Mouse (Mus musculus) bone marrow macrophage, adult 2 months (primary cell): ENCODE data around the gene Pde4c. TPM values are rescaled to one million over a fixed set of nuclear protein-coding genes. Genes with fewer than 3 reads are reported as not detected.
A peak's percentile ranks its signal among the peaks of the same experiment; 100 is the strongest.

Source experiments
- H3K27ac ChIP-seq: 2 replicates; pipeline ENCODE4 v1.5.1; 2012; ENCODE audit warnings: low read depth, low read length; ENCODE audit not compliant: insufficient read depth
- H3K4me1 ChIP-seq: 2 replicates; pipeline ENCODE4 v1.6.1; 2012; ENCODE audit warnings: low read length; ENCODE audit not compliant: control insufficient read depth, insufficient read depth
- H3K4me3 ChIP-seq: 2 replicates; pipeline ENCODE4 v1.5.1; 2012; ENCODE audit warnings: mild to moderate bottlenecking, low read length, moderate library complexity; ENCODE audit not compliant: insufficient read depth
- CTCF ChIP-seq: IDR thresholded peaks from 2 replicates; pipeline ENCODE4 v1.5.1; 2012; ENCODE audit warnings: low read depth, mild to moderate bottlenecking, low read length, moderate library complexity
- POLR2A ChIP-seq: IDR thresholded peaks from 2 replicates; pipeline ENCODE4 v1.6.1; 2012; ENCODE audit warnings: mild to moderate bottlenecking, low read depth, low read length, borderline replicate concordance
- polyA plus RNA-seq: library from polyadenylated mRNA; stranded (reverse); fragments of >200 nt; gene quantifications from 2 replicates; pipeline ENCODE4 v1.2.4, GENCODE M21; 2012; ENCODE audit not compliant: missing spikeins, insufficient read depth, insufficient read length

The Pde4c gene
- polyA plus RNA-seq, 1 experiment = not detected

DNA sequence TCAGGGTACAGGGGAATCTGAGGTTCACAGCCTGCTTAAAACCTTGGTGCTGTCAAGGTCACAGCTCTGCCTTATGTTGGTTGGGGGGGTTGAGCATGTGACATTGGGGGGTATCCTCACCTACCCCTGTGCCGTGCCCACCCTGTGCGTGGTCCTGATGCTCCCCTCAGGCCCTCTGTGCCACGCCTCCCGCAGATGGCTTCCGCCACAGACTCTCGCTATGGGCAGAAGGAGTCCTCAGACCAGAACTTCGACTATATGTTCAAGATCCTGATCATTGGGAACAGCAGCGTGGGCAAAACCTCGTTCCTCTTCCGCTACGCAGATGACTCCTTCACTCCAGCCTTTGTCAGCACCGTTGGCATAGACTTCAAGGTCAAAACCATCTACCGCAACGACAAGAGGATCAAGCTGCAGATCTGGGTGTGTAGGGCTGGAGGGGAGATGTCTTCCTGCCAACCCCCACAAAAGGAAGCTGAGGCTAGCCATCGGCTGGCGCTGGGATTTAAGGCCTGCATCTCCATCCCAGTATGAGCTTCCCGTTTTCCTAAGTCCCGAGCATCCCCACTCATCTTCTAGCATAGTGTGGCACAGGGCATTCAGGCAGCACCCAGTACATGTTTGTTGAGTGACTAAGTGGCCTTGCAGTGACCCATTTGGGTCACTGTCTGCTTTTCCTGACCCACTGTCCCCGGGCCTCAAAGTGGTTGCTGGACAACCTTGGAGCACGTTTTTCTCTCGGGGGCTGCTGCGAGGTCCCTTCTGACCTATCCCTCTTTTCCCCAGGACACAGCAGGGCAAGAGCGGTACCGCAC lies 32.3 kb downstream of the Pde4c start:
- Histone ChIP-seq H3K4me3 (peak overlapping the region; percentile 67), H3K4me1 (peaks cover 40% of the 10 kb centered on the region), H3K27ac (no peak overlapping the region)
- TF ChIP-seq POLR2A (no peak), CTCF (no peak)

DNA sequence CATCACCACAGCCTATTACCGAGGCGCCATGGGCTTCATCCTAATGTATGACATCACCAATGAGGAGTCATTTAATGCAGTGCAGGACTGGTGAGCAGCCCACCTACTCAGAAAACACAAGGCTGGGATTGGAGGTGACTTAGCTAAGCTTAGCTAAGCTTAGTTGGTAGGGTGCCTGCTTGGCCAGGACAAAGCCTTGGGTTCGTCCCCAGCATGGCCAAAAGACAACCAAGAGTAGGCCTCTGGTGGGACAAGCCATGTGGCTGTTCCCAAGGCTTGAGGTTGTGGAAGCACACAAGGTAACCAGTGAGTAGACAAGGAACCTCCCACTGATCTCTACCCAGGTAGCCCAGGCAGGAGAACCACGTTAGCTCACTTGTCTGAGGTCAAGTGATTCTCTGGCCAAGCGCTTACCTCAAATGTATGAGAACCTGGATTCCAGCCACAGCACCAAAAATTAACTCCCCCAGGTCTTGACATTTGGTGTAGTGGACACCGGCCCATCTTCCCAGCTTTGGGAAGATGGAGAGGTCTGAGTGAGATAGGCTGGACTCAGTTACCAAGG lies 33.0 kb downstream of the Pde4c start:
- peaks cover 41% of the 10 kb centered on the region for H3K4me1 ChIP-seq
- no peak overlapping the region for H3K4me3 ChIP-seq
- TF ChIP-seq POLR2A (no peak), CTCF (no peak)
- H3K27ac ChIP-seq = no peak overlapping the region

DNA sequence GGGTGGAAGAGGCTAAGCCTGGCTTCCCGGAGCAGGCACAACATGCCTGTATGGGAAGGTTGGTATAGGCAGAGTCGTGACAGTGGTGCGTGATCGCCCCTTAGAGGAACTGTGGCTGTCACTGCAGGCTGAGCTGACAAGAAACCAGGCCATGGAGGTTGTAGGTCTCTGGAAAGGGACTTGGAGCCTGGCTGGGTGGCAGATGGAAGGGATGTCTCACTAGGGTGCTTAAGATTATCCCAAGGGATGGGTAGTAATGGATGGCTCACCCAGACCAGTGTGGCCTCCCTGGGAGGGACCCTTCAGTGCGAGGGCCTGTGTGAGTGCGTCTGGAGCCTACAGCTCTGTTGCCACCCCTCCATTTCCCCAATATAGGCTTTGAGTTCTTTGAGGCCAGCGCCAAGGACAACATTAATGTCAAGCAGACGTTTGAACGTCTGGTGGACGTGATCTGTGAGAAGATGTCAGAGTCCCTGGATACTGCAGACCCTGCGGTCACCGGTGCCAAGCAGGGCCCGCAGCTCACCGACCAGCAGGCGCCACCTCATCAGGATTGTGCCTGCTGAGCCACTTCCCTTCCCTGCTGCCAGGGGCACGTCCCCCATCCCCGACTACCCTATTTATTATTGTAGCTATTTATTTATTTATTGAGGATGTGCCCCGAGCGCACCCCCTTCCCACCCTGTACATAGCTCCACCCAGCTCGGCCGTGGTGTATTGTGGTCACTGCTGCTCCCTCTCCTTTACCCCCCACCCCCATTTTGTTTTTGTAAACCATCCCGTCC lies 34.2 kb downstream of the Pde4c start:
- Histone ChIP-seq H3K4me3 (no peak overlapping the region), H3K4me1 (peaks cover 41% of the 10 kb centered on the region), H3K27ac (no peak overlapping the region)
- TF ChIP-seq CTCF = no peak
- TF ChIP-seq POLR2A = no peak

DNA sequence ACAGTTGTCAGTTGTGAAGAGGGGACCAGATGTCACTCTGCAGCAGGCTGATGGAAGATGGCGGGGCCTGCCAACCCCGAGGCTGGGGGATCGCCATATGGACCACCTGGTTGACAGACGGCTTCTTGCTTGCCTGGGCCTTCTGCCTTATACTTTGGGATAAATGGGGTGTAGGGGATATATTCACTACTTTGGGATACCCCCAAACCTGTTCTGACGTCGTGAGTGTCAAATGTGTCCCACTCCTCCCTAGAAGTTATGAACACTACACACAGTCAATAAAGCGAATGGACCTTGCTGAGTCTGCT lies 34.7 kb downstream of the Pde4c start:
- TF ChIP-seq CTCF (no peak), POLR2A (no peak)
- H3K4me3 ChIP-seq = no peak overlapping the region
- peaks cover 38% of the 10 kb centered on the region for H3K4me1 ChIP-seq
- H3K27ac ChIP-seq = no peak overlapping the region

DNA sequence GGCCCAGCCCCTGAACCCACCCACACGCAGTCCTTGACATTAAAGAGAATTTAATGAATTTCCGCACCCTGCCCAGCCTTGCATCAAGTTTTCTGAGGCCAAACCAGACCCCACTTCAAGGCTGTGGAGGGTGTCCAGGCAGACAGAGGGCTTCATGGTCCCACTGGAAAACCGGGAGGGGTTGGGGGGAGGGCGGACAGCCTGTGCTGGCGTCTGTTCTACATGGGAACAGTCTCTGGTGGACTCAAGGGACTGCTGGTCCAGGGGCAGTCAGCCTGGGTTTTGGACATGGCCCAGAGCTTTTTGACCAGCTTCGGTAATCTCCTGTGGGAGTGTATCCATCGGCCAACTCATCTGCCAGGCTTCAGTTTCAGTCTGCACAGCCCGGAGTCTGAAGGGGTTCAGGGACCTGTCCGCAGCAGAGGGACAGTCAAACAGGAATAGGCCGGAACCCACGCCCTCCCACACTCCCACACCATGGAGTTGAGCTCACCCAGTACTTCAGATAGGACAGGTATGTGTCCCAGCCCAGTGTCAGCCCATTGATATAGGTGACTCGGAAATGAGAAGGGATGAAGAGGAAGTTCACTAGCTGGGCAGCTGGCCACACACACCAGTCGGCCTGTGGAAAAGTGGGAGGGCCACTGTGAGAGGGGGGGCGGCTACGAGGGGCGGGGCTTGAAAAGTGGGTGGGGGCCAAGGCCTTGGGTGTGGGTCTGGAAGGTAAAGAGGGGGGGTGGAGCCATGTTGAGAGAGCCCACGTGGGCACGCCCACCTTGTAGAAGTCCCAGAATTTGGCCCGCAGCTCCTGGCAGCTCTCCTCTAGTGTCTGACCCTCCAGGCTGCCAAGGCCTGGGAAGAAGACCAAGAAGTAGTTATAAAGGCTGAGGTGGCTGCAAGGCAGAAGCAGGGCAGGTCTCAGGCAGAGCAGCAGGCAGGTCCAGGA lies 35.4 kb downstream of the Pde4c start:
- Histone ChIP-seq H3K27ac (no peak overlapping the region), H3K4me1 (peaks cover 33% of the 10 kb centered on the region)

DNA sequence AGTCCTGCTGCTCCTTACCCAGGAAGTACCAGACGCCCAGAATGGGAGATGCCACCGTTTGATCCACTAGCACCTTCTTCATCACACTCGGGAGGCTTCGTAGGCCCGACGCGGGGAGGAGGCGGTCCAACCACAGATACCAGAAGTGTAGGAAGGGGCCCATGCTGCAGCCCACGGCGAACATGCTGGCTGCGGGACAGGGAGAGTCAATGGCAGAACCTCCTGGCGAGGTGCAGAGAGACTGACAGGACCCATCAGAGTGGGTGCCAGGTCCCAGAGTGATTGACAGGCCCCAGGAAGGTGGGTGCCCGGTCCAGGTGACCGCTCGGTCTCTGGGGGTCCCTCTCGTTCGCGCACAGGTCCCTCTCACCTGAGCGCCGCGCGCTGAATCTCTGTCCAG lies 36.8 kb downstream of the Pde4c start:
- H3K4me1 ChIP-seq = peaks cover 35% of the 10 kb centered on the region
- H3K27ac ChIP-seq = no peak overlapping the region
- no peak for TF ChIP-seq POLR2A
- TF ChIP-seq CTCF = no peak
- H3K4me3 ChIP-seq = peak overlapping the region; percentile 68

More for the DNA sequence above, 35.4 kb downstream of the Pde4c start:
- TF ChIP-seq POLR2A = no peak
- TF ChIP-seq CTCF = no peak
- H3K4me3 ChIP-seq = no peak overlapping the region

DNA sequence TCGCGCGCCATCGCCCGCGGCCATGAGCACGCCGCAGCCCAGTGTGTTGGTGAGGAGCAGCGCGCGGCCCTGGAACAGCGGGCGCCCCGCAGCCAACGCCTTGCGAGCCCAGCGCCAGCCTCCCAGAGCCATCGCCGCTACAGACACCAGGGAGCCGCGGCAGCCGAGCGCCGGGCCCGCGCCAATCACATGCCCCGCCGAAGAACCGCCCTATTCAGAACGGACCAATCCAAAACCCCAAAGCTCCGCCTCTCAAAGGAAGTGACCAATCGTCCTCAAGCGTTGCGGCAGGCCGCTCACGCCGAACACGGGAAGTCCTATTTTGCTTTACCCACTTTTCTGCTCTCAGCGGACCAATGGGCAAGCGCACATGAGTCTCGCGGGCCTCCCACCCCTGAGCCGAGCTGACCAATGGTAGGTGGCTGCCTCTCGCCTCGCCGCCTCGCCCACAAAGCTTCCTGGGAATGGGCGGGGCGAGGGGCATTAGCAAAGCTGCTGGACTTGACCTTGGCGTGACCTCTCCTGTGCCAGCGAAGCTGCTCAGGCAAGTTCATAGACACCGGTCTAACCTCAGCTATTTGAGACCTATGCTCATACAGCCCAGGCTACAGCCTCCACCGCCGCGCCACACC lies 37.4 kb downstream of the Pde4c start, which contains the start of gene Mpv17l2:
Gene Mpv17l2 (minus strand): TSS at position 172 of the 632 bp plus-strand sequence.
- peak within 1 kb of the TSS; percentile 72 for H3K27ac ChIP-seq
- H3K4me3 ChIP-seq = peak within 1 kb of the TSS; percentile 68

DNA sequence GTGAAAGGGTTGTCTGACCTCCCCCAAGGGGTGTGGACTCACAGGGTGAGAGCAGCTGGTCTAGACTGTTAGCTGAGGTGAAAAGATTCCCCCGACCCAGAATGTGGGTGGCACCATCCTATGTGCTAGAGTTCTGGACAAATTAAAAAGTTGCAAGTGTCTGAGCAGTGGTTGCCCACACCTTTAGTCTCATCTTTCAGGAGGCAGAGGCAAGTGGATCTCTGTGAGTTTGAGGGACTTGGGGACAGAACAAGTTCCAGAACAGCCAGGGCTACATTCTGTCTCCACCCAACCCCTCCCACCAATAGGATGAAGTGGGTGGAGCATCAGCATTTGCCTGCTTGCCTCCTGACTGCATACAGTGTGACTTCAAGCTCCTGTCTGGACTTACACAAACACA lies 38.6 kb downstream of the Pde4c start:
- Histone ChIP-seq H3K4me3 (no peak overlapping the region), H3K4me1 (peaks cover 33% of the 10 kb centered on the region), H3K27ac (peak overlapping the region; percentile 72; the same call in 1 of the 2 replicates)
- TF ChIP-seq POLR2A = no peak
- no peak for TF ChIP-seq CTCF

More for the DNA sequence above, 37.4 kb downstream of the Pde4c start, which contains the start of gene Mpv17l2:
- H3K4me1 ChIP-seq = peaks cover 31% of the 10 kb centered on the region
- TF ChIP-seq CTCF (no peak), POLR2A (no peak)

DNA sequence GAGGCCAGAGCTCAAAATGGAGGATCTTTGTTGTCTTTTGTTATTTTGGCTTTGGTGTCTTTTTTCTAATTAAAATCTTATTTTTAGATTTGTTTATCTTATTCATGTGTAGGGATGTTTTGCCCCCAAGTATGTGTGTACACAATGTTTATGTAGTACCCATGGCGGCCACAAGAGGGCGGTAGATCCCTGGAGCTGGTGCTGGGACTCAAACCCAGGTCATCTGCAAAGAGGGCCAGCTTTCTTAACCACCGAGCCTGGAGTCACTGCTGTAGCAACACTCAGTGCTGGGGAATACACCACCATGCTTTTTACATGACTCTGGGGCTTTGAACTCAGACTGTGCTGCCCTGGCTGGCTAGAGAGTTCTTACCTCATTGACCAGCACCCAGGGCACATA lies 39.8 kb downstream of the Pde4c start:
- peaks cover 44% of the 10 kb centered on the region for H3K4me1 ChIP-seq
- TF ChIP-seq CTCF (peak; percentile 79), POLR2A (no peak)
- no peak overlapping the region for H3K4me3 ChIP-seq
- H3K27ac ChIP-seq = no peak overlapping the region
